Mouse (Mus musculus) c-Kit-positive CD71-negative TER-119-negative erythroid progenitor cells, embryonic 14.5 days (primary cell): Measurements from ENCODE around the gene Rnf128.
"Not testable (repeated sequence)": the region's sequence is repeated elsewhere in the genome, so short reads cannot be mapped to it uniquely, and the experiment has no call there.

Experiments used
- DNase-seq: peaks from one replicate; pipeline ENCODE4 v3.0.0-alpha.2; 2013; ENCODE audit warnings: low read depth

The Rnf128 gene

GRCm38 (mm10) chrX:139562925-139563461, at the start of gene Rnf128:
Rnf128 (plus strand) TSS chrX:139563316.
- DNase-seq, result no peak

- DNase-seq, result no peak
Observed at GRCm38 (mm10) chrX:139516156-139516555, 47.0 kb upstream of the Rnf128 start.

DNA sequence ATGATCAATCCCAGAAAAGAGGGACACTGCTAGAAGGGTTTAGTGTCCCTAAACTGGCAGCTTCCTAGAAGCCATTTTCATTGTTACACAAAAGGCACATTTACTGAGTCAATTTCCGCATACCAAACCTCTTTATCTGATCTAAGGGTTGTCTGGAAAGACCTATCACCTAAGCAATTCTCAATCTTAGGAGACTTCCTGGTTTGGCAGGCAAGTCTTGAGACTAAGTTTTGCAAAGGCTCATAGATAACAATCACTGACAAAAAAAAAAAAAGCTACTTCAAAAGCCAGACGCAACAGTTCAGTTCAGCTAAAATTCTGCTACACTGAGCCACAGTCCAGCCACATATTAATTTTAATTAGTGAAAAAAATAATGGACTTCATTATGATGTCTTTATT, 43.9 kb upstream of the Rnf128 start:
- DNase-seq, result no peak

GRCm38 (mm10) chrX:139524303-139525091, 38.6 kb upstream of the Rnf128 start:
- DNase-seq, result no peak

DNA sequence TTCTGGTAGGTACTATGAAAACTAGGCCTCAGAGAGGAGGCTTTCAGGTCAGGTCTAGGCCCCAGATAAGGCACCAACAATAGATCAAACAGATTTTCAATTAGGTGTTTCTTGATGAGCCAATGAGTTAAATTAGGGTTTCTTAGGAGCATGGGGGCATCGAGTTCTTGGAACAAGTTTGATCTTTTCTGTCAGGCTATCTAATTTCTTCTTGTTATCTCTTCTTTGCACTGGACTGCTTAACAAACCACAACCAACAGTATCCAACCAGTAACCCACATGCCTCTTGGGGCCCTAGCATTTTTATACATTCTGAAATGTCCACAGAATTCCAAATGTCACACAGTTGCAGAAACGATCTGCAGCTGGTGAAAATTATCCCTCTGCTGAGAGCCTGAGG, 37.4 kb upstream of the Rnf128 start:
- DNase-seq, result no peak

GRCm38 (mm10) chrX:139526984-139527383, 36.1 kb upstream of the Rnf128 start:
- no peak for DNase-seq

- DNase-seq, result no peak
Observed at GRCm38 (mm10) chrX:139529678-139530077, 33.4 kb upstream of the Rnf128 start.

DNA sequence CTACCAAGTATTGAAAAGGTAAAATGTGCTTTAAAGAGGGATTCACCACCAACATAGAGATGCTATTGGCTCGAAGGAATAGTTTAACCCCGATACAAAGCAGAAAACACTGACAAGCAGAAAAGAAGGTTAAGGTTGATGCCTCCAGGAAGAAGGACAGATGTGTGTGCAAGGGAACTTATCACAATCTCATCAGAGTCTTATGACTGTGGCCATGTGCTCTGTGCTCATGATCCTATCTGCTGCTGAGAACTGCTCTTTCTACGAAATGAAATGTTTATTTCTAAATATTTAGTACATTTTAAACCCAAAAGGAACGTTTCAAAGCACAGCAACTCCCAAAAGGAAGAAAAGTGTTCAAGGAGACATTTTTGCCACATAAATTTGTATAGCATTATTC, 30.8 kb upstream of the Rnf128 start:
- no peak for DNase-seq

GRCm38 (mm10) chrX:139537641-139538397, 25.3 kb upstream of the Rnf128 start:
- DNase-seq, result no peak

DNA sequence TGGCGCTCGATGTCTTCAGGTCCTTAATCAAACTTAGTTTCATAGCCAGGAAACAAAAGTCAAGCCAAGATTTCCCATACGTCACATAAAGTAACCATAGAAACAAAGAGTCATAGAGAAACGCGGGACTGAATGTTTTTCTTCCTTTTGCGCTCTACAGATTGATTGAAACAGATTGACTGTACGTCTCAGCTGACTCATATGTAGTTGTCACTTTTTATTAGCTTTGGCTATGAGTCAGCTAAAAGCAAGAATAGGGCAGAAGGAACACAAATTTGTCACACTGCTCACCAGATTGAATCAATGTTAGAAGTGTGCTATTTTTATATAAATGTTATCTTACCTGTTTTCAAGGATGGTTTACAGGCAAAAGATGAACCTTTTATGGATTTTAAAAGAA, 19.4 kb upstream of the Rnf128 start:
- no peak for DNase-seq

DNA sequence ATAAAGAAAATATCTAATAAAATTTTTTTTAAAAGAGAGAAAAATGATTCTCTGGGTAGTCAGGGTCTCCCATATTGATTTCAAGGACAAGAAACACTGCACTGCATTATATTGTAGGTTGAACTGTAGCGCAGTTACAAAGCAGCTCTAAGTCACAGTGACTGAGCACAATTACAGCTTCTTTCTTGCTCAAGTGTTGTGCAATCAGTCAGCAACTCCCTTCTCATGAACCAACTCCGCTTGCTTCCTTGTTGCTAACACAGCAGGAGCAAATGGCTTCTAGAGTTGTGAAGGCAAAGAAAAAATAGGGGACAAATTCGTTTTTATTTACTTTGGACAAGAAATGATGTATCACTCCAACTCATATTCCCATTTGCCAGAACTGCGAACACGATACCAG, 12.7 kb upstream of the Rnf128 start:
- no peak for DNase-seq

DNA sequence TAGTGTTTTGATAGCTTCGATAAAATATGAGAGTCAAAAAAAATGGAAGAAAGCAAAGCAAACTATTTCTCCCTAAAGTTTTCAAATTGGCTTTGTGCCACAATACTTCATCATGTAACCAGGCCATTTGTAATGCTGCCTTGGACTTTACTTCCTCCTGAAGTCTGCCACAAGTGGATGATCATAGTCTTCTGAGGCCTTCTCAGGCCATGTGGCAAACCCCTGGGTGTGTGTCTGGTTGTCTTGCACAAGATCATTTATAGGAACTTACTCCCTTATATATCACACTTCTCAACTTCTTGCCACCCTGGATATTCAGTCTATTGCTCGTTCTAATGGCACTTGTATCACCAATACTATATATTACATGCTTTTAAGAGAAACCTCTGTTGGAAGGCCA, 11.0 kb upstream of the Rnf128 start:
- DNase-seq, result no peak

GRCm38 (mm10) chrX:139562255-139562924, 726 bp upstream of the Rnf128 start:
- DNase-seq, result no peak

- DNase-seq, result no peak
Observed at GRCm38 (mm10) chrX:139570054-139570453, 6.9 kb downstream of the Rnf128 start.

DNA sequence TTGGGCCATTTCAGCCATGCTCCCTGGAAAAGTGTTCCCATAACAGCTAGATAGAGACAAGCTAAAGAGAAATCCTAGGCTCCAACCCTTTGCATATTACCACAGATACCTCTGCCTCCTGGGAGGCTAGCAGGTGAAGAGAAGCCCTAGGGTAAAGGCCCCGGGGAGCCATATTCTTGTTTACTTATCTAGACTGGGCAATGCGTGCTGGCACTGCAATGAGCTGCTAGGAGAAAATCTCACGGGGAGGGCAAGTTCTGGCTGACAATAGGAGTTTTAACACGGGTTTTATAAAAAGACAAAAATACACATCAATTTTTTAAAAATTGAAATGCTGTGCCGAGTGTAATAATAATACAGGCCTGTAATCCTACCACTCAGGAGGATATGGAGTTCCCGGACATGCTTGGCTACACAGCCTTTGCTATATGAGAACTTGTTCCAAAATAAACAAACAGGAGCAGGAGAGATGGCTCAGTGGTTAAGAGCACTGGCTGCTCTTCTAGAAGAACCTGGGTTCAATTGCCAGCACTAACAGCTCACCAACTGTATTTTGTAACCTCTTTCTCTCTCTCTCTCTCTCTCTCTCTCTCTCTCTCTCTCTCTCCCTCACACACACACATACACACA, 15.6 kb downstream of the Rnf128 start:
- DNase-seq, result no peak

- no peak for DNase-seq
Observed at GRCm38 (mm10) chrX:139583616-139584015, 20.5 kb downstream of the Rnf128 start.

- DNase-seq, result not testable (repeated sequence)
Observed at GRCm38 (mm10) chrX:139586676-139587075, 23.6 kb downstream of the Rnf128 start.

DNA sequence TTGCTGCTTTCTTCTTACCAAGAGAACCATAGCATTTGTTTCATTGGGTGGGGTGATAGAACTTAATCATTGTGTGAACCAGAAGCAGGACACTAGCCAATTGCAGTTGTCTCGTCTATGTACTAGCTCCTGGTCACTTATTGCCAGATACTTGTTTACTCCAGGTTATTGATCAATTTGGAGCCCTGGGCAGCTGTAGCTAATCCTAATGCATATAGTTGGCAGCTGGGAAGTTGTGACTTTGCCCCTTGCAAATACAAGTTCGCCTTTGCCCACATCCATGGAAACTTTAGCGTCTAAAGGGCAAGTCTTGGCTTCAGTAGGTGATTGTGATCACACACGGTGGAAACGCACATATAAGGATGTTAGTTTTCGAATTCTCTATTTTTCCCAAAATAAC, 33.3 kb downstream of the Rnf128 start:
- DNase-seq, result no peak

GRCm38 (mm10) chrX:139610033-139610764, 47.1 kb downstream of the Rnf128 start:
- peak; percentile 58 for DNase-seq

DNA sequence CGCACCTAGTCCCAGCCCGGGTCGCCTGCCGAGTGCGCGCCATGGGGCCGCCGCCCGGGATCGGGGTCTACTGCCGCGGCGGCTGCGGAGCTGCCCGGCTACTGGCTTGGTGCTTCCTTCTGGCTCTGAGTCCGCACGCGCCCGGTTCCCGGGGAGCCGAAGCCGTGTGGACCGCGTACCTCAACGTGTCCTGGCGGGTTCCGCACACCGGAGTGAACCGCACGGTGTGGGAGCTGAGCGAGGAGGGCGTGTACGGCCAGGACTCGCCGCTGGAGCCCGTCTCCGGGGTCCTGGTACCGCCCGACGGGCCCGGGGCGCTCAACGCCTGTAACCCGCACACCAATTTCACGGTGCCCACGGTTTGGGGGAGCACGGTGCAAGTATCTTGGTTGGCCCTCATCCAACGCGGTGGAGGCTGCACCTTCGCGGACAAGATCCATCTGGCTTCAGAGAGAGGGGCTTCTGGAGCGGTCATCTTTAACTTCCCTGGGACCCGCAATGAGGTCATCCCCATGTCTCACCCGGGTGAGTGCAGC, 47.7 kb downstream of the Rnf128 start:
- no peak for DNase-seq

GRCm38 (mm10) chrX:139614761-139615160, 51.6 kb downstream of the Rnf128 start:
- no peak for DNase-seq
